Mouse (Mus musculus) forebrain, embryonic 11.5 days (tissue): ENCODE results near the gene Gcnt1. TPM values are rescaled to one million over a fixed set of nuclear protein-coding genes. Genes with fewer than 3 reads are reported as not detected.

Experiments used
- ATAC-seq: fragments of 200-750 bp; cut with Nextera tagmentation; replicated peaks from 2 replicates; pipeline ENCODE4 v1.8.0; 2017; ENCODE audit warnings: moderate TSS enrichment; ENCODE audit not compliant: low FRiP score
- DNase-seq: peaks from one replicate; pipeline ENCODE4 v3.0.0-alpha.2; 2017; ENCODE audit warnings: low spot score
- H3K27ac ChIP-seq: fragments of 300-500 bp; sonication (generic); 2 replicates; pipeline ENCODE4 v1.5.1; 2014; ENCODE audit warnings: low read depth, low read length
- H3K27me3 ChIP-seq: fragments of 300-500 bp; sonication (generic); 2 replicates; pipeline ENCODE4 v1.6.1; 2014; ENCODE audit warnings: mild to moderate bottlenecking, low read length, mixed read lengths; ENCODE audit not compliant: control insufficient read depth, insufficient read depth
- H3K36me3 ChIP-seq: fragments of 300-500 bp; sonication (generic); 2 replicates; pipeline ENCODE4 v1.6.1; 2014; ENCODE audit warnings: mild to moderate bottlenecking, low read length, moderate library complexity, mixed read lengths; ENCODE audit not compliant: control insufficient read depth, insufficient read depth
- H3K4me1 ChIP-seq: fragments of 300-500 bp; sonication (generic); replicated peaks from 2 replicates; pipeline ENCODE4 v1.6.1; 2014; ENCODE audit warnings: low read length, mixed read lengths; ENCODE audit not compliant: control insufficient read depth, insufficient read depth
- H3K4me2 ChIP-seq: fragments of 300-500 bp; sonication (generic); 2 replicates; pipeline ENCODE4 v1.6.1; 2014; ENCODE audit warnings: low read depth, mild to moderate bottlenecking, low read length, moderate library complexity, mixed read lengths; ENCODE audit not compliant: severe bottlenecking
- H3K4me3 ChIP-seq: fragments of 300-500 bp; sonication (generic); 2 replicates; pipeline ENCODE4 v1.5.1; 2014; ENCODE audit warnings: low read depth, low read length
- H3K9ac ChIP-seq: fragments of 300-500 bp; sonication (generic); 2 replicates; pipeline ENCODE4 v1.6.1; 2014; ENCODE audit warnings: low read length
- H3K9me3 ChIP-seq: fragments of 300-500 bp; sonication (generic); 2 replicates; pipeline ENCODE4 v1.6.1; 2016; ENCODE audit warnings: low read length, mixed read lengths; ENCODE audit not compliant: control insufficient read depth
- WGBS: fragments of 180-500 bp; shearing (Covaris S2); extraction: QIAGEN DNeasy Blood & Tissue Kit; methylation state at CpG from one replicate; pipeline ENCODE4 v1.1.7; 2014; 5-methylcytosine and 5-hydroxymethylcytosine counted together
- polyA plus RNA-seq: library from polyadenylated mRNA; unstranded; fragments of >200 nt; fragmentation: Nextera tagmentation; extraction: Ambion mirVana; gene quantifications from 2 replicates; pipeline ENCODE4 v1.2.1, GENCODE M21; 2014

Gene Gcnt1
- polyA plus RNA-seq: 2.8 and 3.4 TPM in 2 replicates

- Histone ChIP-seq H3K9ac (no peak within 1 kb of the TSS), H3K4me1 (no peaks in the 10 kb centered on the region), H3K36me3 (no peaks in the 10 kb centered on the region), H3K9me3 (no peaks in the 10 kb centered on the region), H3K27me3 (no peaks in the 10 kb centered on the region), H3K4me2 (no peak within 1 kb of the TSS), H3K4me3 (no peak within 1 kb of the TSS), H3K27ac (no peak within 1 kb of the TSS)
- no peak for DNase-seq
- no peak for ATAC-seq
- 91% methylated on average over 3 of the region's 3 CpGs for WGBS
These were observed at the start of gene Gcnt1 for GRCm38 (mm10) chr19:17372701-17373100. Gene Gcnt1, minus strand, starts transcription at chr19:17372844.

GRCm38 (mm10) chr19:17417855-17418254, 45.2 kb upstream of the Gcnt1 start:
- 70% methylated on average over 1 of the region's 1 CpGs for WGBS
- H3K36me3 ChIP-seq: no peaks in the 10 kb centered on the region
- H3K4me1 ChIP-seq: no peaks in the 10 kb centered on the region
- ATAC-seq (no peak), DNase-seq (no peak)
- H3K27ac ChIP-seq: no peak overlapping the region
- H3K4me2 ChIP-seq: no peak overlapping the region
- H3K9me3 ChIP-seq: no peaks in the 10 kb centered on the region
- H3K4me3 ChIP-seq: no peak overlapping the region
- no peak overlapping the region for H3K9ac ChIP-seq
- no peaks in the 10 kb centered on the region for H3K27me3 ChIP-seq

- Histone ChIP-seq H3K27ac (no peak overlapping the region), H3K9me3 (no peaks in the 10 kb centered on the region), H3K4me3 (no peak overlapping the region), H3K4me1 (no peaks in the 10 kb centered on the region), H3K36me3 (no peaks in the 10 kb centered on the region), H3K4me2 (no peak overlapping the region), H3K27me3 (no peaks in the 10 kb centered on the region), H3K9ac (no peak overlapping the region)
- WGBS: 41% methylated on average over 4 of the region's 4 CpGs
- ATAC-seq: no peak
- no peak for DNase-seq
These were observed 40.3 kb upstream of the Gcnt1 start for GRCm38 (mm10) chr19:17412915-17413459.

GRCm38 (mm10) chr19:17410465-17411065, 37.9 kb upstream of the Gcnt1 start:
- Histone ChIP-seq H3K36me3 (no peaks in the 10 kb centered on the region), H3K4me3 (no peak overlapping the region), H3K4me1 (no peaks in the 10 kb centered on the region), H3K9ac (no peak overlapping the region), H3K9me3 (no peaks in the 10 kb centered on the region), H3K27ac (no peak overlapping the region), H3K4me2 (no peak overlapping the region), H3K27me3 (no peaks in the 10 kb centered on the region)
- 90% methylated on average over 5 of the region's 5 CpGs for WGBS
- DNase-seq: no peak
- ATAC-seq: no peak

- Histone ChIP-seq H3K4me2 (no peak overlapping the region), H3K27ac (no peak overlapping the region), H3K9ac (no peak overlapping the region), H3K27me3 (no peaks in the 10 kb centered on the region), H3K36me3 (no peaks in the 10 kb centered on the region), H3K4me3 (no peak overlapping the region), H3K4me1 (no peaks in the 10 kb centered on the region), H3K9me3 (no peaks in the 10 kb centered on the region)
- DNase-seq (no peak), ATAC-seq (no peak)
- 56% methylated on average over 3 of the region's 3 CpGs for WGBS
These were observed 36.7 kb upstream of the Gcnt1 start for GRCm38 (mm10) chr19:17409351-17409750.

- ATAC-seq (no peak), DNase-seq (no peak)
- H3K9me3 ChIP-seq: no peaks in the 10 kb centered on the region
- H3K27ac ChIP-seq: no peak overlapping the region
- no peak overlapping the region for H3K9ac ChIP-seq
- no peak overlapping the region for H3K4me3 ChIP-seq
- no peaks in the 10 kb centered on the region for H3K4me1 ChIP-seq
- no peaks in the 10 kb centered on the region for H3K27me3 ChIP-seq
- H3K36me3 ChIP-seq: no peaks in the 10 kb centered on the region
- no peak overlapping the region for H3K4me2 ChIP-seq
These were observed 35.9 kb upstream of the Gcnt1 start for GRCm38 (mm10) chr19:17408591-17408990.

- 92% methylated on average over 5 of the region's 5 CpGs for WGBS
- H3K27me3 ChIP-seq: no peaks in the 10 kb centered on the region
- H3K4me2 ChIP-seq: no peak overlapping the region
- H3K9ac ChIP-seq: no peak overlapping the region
- no peak for ATAC-seq
- H3K4me1 ChIP-seq: no peaks in the 10 kb centered on the region
- H3K4me3 ChIP-seq: no peak overlapping the region
- no peaks in the 10 kb centered on the region for H3K9me3 ChIP-seq
- no peaks in the 10 kb centered on the region for H3K36me3 ChIP-seq
- H3K27ac ChIP-seq: no peak overlapping the region
- DNase-seq: no peak
These were observed 34.2 kb upstream of the Gcnt1 start for GRCm38 (mm10) chr19:17406823-17407222.

- no peak overlapping the region for H3K27ac ChIP-seq
- H3K4me2 ChIP-seq: no peak overlapping the region
- no peaks in the 10 kb centered on the region for H3K9me3 ChIP-seq
- no peak for DNase-seq
- ATAC-seq: no peak
- H3K27me3 ChIP-seq: no peaks in the 10 kb centered on the region
- 0 out of 2 replicates have a peak, but pooled peaks cover 3% of the 10 kb centered on the region for H3K36me3 ChIP-seq
- H3K9ac ChIP-seq: no peak overlapping the region
- no peaks in the 10 kb centered on the region for H3K4me1 ChIP-seq
- no peak overlapping the region for H3K4me3 ChIP-seq
- WGBS: 91% methylated on average over 4 of the region's 4 CpGs
These were observed 30.5 kb upstream of the Gcnt1 start for GRCm38 (mm10) chr19:17403175-17403574.

GRCm38 (mm10) chr19:17400571-17400970, 27.9 kb upstream of the Gcnt1 start:
- Histone ChIP-seq H3K4me1 (no peaks in the 10 kb centered on the region), H3K4me2 (no peak overlapping the region), H3K9me3 (no peaks in the 10 kb centered on the region), H3K9ac (no peak overlapping the region), H3K4me3 (no peak overlapping the region), H3K27me3 (no peaks in the 10 kb centered on the region), H3K36me3 (0 out of 2 replicates have a peak, but pooled peaks cover 3% of the 10 kb centered on the region), H3K27ac (no peak overlapping the region)
- no peak for DNase-seq
- ATAC-seq: no peak
- WGBS: 87% methylated on average over 4 of the region's 4 CpGs
